8 mouse cellular contexts compared by ENCODE assay signal in genomic region chr5:32459251-32459881, GRCm38 (mm10). TPM values are rescaled to one million over a fixed set of nuclear protein-coding genes. Genes with fewer than 3 reads are reported as not detected.
DNase-seq lines count a peak whose midpoint lies in the region; ATAC-seq lines count a peak whose summit lies in the region.

No protein-coding gene starts in this region.

- peak; percentile 10 to 37 for DNase-seq in left cerebral cortex, adult 8-10 months (ENCODE audit: low spot score in 2 of 2)
- no peak for DNase-seq in left cerebral cortex, adult 18-20 months (ENCODE audit: low spot score in 2 of 2)
- peak; percentile 28 for DNase-seq in ES-CJ7 (ENCODE audit: low read depth, low spot score)
- DNase-seq in c-Kit-positive CD71-positive TER-119-negative erythroid progenitor cells, embryonic 14.5 days (ENCODE audit: low read depth) = peak; percentile 37
- DNase-seq in frontal cortex, postnatal 14 days (ENCODE audit: low spot score in 2 of 2) = peak; percentile 8 to 29
- DNase-seq in adrenal gland, postnatal 10 days = no peak

- ATAC-seq in liver, embryonic 12.5 days = peak; percentile 54
- peak; percentile 84 for ATAC-seq in neural tube, embryonic 14.5 days (ENCODE audit: low read depth)

- peak overlapping the region; percentile 99 for H3K9ac ChIP-seq in liver, embryonic 12.5 days
- peak overlapping the region; percentile 96 for H3K9ac ChIP-seq in neural tube, embryonic 14.5 days (replicated peaks; ENCODE audit: low read depth, low read length)

- H3K4me1 ChIP-seq in liver, embryonic 12.5 days = peaks cover 33% of the 10 kb centered on the region
- peaks cover 6% of the 10 kb centered on the region; the same call in 1 of the 2 replicates for H3K4me1 ChIP-seq in neural tube, embryonic 14.5 days (ENCODE audit: control insufficient read depth, insufficient read depth, low read length)

- H3K27me3 ChIP-seq in liver, embryonic 12.5 days (replicated peaks) = no peaks in the 10 kb centered on the region
- no peaks in the 10 kb centered on the region for H3K27me3 ChIP-seq in neural tube, embryonic 14.5 days (ENCODE audit: control insufficient read depth, insufficient read depth, low read length)

- no peaks in the 10 kb centered on the region for H3K9me3 ChIP-seq in liver, embryonic 12.5 days (replicated peaks)
- no peaks in the 10 kb centered on the region for H3K9me3 ChIP-seq in neural tube, embryonic 14.5 days (ENCODE audit: control insufficient read depth, low read length)

- H3K4me3 ChIP-seq in liver, embryonic 12.5 days = peak overlapping the region; percentile 93
- peak overlapping the region; percentile 85 for H3K4me3 ChIP-seq in neural tube, embryonic 14.5 days (ENCODE audit: low read depth, low read length)

- H3K4me2 ChIP-seq in liver, embryonic 12.5 days = peak overlapping the region; percentile 67
- peak overlapping the region; percentile 49 for H3K4me2 ChIP-seq in neural tube, embryonic 14.5 days (ENCODE audit: low read depth, low read length)

- H3K36me3 ChIP-seq in liver, embryonic 12.5 days = no peaks in the 10 kb centered on the region
- H3K36me3 ChIP-seq in neural tube, embryonic 14.5 days (ENCODE audit: control insufficient read depth, insufficient read depth, low read length) = no peaks in the 10 kb centered on the region

- H3K27ac ChIP-seq in liver, embryonic 12.5 days = peak overlapping the region; percentile 99
- peak overlapping the region; percentile 99 for H3K27ac ChIP-seq in neural tube, embryonic 14.5 days (ENCODE audit: low read depth, low read length)

- 0% methylated on average over 34 of the region's 63 CpGs for WGBS in liver, embryonic 12.5 days (ENCODE audit: insufficient replicate concordance)
- WGBS in neural tube, embryonic 14.5 days = under 1% methylated on average over 58 of the region's 63 CpGs

RNA-seq across cellular contexts. Expression of gene Ppp1cb, which starts 0.7 kb away (rescaled TPM):
- total RNA-seq in left cerebral cortex, adult 8-10 months (2022) = 100 to 1,000 TPM; 369 to 425 (median 401) TPM
- total RNA-seq in left cerebral cortex, adult 18-20 months (2021) = 100 to 1,000 TPM; 430 TPM
- polyA plus RNA-seq in liver, embryonic 12.5 days (2016; fragmentation: Nextera tagmentation; extraction: Ambion mirVana) = 124 and 134 TPM in 2 replicates
- polyA plus RNA-seq in neural tube, embryonic 14.5 days (2014; fragmentation: Nextera tagmentation; extraction: Ambion mirVana) = 220 and 240 TPM in 2 replicates
- 100 to 1,000 TPM; 287 to 317 TPM for total RNA-seq in adrenal gland, postnatal 10 days (2021)

Comparison
In these comparisons a context has a peak if more than half of its experiments do, and no peak if none do; other contexts are left out.
1. DNase-seq: peak in left cerebral cortex, adult 8-10 months (2 of 2), ES-CJ7 (single experiment), c-Kit-positive CD71-positive TER-119-negative erythroid progenitor cells, embryonic 14.5 days (single experiment) and frontal cortex, postnatal 14 days (2 of 2); none in left cerebral cortex, adult 18-20 months (0 of 2) and adrenal gland, postnatal 10 days (single experiment).